Mouse (Mus musculus) intestine, postnatal 0 days (tissue): ENCODE results near the gene Rap1gap. TPM values are rescaled to one million over a fixed set of nuclear protein-coding genes. Genes with fewer than 3 reads are reported as not detected.

ENCODE experiments used
- ATAC-seq: fragments of 200-750 bp; cut with Nextera tagmentation; 2 replicates; pipeline ENCODE4 v1.8.0; 2017; ENCODE audit warnings: mild to moderate bottlenecking, moderate TSS enrichment, moderate library complexity
- H3K27ac ChIP-seq: fragments of 300-500 bp; sonication (generic); 2 replicates; pipeline ENCODE4 v1.5.1; 2014; ENCODE audit warnings: mild to moderate bottlenecking, low read depth, low read length, moderate library complexity
- H3K27me3 ChIP-seq: fragments of 300-500 bp; sonication (generic); replicated peaks from 2 replicates; pipeline ENCODE4 v1.6.1; 2014; ENCODE audit warnings: low read length, mixed read lengths; ENCODE audit not compliant: control insufficient read depth, insufficient read depth
- H3K36me3 ChIP-seq: fragments of 300-500 bp; sonication (generic); 2 replicates; pipeline ENCODE4 v1.6.1; 2014; ENCODE audit warnings: mild to moderate bottlenecking, moderate library complexity; ENCODE audit not compliant: control insufficient read depth, insufficient read depth
- H3K4me1 ChIP-seq: fragments of 300-500 bp; sonication (generic); replicated peaks from 2 replicates; pipeline ENCODE4 v1.6.1; 2014; ENCODE audit warnings: antibody characterized with exemption, low read length, mixed read lengths; ENCODE audit not compliant: control insufficient read depth, insufficient read depth
- H3K4me2 ChIP-seq: fragments of 300-500 bp; sonication (generic); replicated peaks from 2 replicates; pipeline ENCODE4 v1.6.1; 2014; ENCODE audit warnings: low read depth, mild to moderate bottlenecking, moderate library complexity
- H3K4me3 ChIP-seq: fragments of 300-500 bp; sonication (generic); 2 replicates; pipeline ENCODE4 v1.5.1; 2014; ENCODE audit warnings: low read depth, low read length
- H3K9ac ChIP-seq: fragments of 300-500 bp; sonication (generic); 2 replicates; pipeline ENCODE4 v1.6.1; 2014; ENCODE audit warnings: mild to moderate bottlenecking, low read depth, low read length
- H3K9me3 ChIP-seq: fragments of 300-500 bp; sonication (generic); 2 replicates; pipeline ENCODE4 v1.6.1; 2016; ENCODE audit warnings: mixed run types; ENCODE audit not compliant: control insufficient read depth
- CTCF ChIP-seq: sonication (generic); IDR thresholded peaks from 2 replicates; pipeline ENCODE4 v1.5.1; 2016; ENCODE audit warnings: low read depth, mild to moderate bottlenecking, control low read depth, antibody characterized with exemption, moderate library complexity
- WGBS: fragments of 180-500 bp; shearing (Covaris S2); extraction: QIAGEN DNeasy Blood & Tissue Kit; methylation state at CpG from one replicate; pipeline ENCODE4 v1.1.7; 2014; 5-methylcytosine and 5-hydroxymethylcytosine counted together
- polyA plus RNA-seq: library from polyadenylated mRNA; unstranded; fragments of >200 nt; fragmentation: Nextera tagmentation; extraction: Ambion mirVana; gene quantifications from 2 replicates; pipeline ENCODE4 v1.2.1, GENCODE M21; 2015

Gene Rap1gap
- polyA plus RNA-seq, 1 experiment from 2014 or later: 9.1 TPM

DNA sequence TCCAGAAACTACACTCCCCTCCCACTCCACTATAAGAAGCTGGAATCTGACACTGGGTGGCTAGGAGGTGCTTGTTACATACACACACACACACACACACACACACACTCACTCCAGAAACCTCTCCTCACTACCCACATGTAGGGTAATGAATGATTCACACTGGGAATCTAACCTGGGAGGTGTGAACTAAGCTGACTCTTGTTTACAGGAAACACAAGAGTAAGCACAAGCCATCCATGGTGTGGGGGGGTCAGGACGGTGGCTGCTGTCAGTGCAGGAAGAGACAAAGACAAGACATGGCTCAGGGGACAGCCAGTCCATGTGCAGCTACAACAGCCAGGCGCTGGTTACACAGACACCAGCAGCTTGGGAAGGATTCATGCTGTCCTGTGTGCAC is 89.9 kb downstream of the Rap1gap start:
- Histone ChIP-seq H3K9me3 (no peaks in the 10 kb centered on the region), H3K4me3 (no peak overlapping the region), H3K27ac (no peak overlapping the region), H3K4me1 (no peaks in the 10 kb centered on the region), H3K27me3 (no peaks in the 10 kb centered on the region), H3K36me3 (no peaks in the 10 kb centered on the region), H3K4me2 (no peak overlapping the region), H3K9ac (no peak overlapping the region)
- ATAC-seq: no peak
- WGBS: 79% methylated on average over 2 of the region's 2 CpGs
- TF ChIP-seq CTCF: no peak

DNA sequence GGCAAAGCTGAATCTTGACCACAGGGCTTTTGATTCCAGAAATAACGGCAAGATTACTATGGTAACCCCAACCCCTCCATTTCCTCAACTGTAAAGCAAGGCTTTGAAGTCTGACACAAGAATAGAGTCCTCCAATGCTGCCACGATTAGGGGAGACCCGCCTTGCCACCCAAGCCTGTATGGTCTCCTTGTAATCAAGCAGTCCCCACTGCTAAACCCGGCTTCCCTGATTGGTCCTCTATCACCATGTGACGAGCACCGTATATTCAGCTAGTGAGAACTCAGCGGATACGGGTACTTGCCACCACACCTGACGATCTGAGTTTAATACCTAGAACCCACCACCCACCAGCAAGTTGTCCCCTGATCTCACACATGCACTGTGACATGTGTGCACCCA is 98.4 kb downstream of the Rap1gap start:
- Histone ChIP-seq H3K4me1 (no peaks in the 10 kb centered on the region), H3K4me3 (no peak overlapping the region), H3K9ac (no peak overlapping the region), H3K27me3 (no peaks in the 10 kb centered on the region), H3K36me3 (no peaks in the 10 kb centered on the region), H3K9me3 (no peaks in the 10 kb centered on the region), H3K4me2 (no peak overlapping the region), H3K27ac (no peak overlapping the region)
- TF ChIP-seq CTCF: no peak
- ATAC-seq: no peak
- 88% methylated on average over 9 of the region's 9 CpGs for WGBS

GRCm38 (mm10) chr4:137763920-137764495 is 99.5 kb downstream of the Rap1gap start:
- Histone ChIP-seq H3K4me2 (no peak overlapping the region), H3K9me3 (no peaks in the 10 kb centered on the region), H3K4me1 (no peaks in the 10 kb centered on the region), H3K9ac (no peak overlapping the region), H3K4me3 (no peak overlapping the region), H3K27ac (no peak overlapping the region), H3K36me3 (no peaks in the 10 kb centered on the region), H3K27me3 (no peaks in the 10 kb centered on the region)
- no peak for TF ChIP-seq CTCF
- 52% methylated on average over 8 of the region's 8 CpGs for WGBS
- no peak for ATAC-seq

DNA sequence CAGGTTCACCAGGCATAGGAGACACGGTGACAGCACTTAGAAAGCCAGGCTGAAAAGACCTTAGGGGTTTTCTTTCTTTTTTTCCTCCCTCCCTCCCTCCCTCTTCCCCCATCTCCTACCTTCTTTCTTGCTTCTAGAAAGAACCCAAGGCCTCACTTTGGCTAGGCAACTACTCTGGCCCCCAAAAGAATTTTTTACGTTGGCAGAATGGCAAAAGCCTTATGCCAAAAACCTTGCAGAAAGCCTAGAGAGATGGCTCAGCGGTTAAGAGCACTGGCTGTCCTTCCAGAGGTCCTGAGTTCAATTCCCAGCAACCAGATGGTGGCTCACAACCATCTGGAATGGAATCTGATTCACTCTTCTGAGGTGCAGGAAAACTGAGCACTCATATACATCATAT is 100.1 kb downstream of the Rap1gap start:
- H3K9me3 ChIP-seq: no peaks in the 10 kb centered on the region
- no peak overlapping the region for H3K4me3 ChIP-seq
- no peak for TF ChIP-seq CTCF
- no peaks in the 10 kb centered on the region for H3K27me3 ChIP-seq
- WGBS: 71% methylated on average over 3 of the region's 3 CpGs
- H3K4me2 ChIP-seq: no peak overlapping the region
- no peak overlapping the region for H3K27ac ChIP-seq
- no peaks in the 10 kb centered on the region for H3K36me3 ChIP-seq
- no peak overlapping the region for H3K9ac ChIP-seq
- ATAC-seq: no peak
- no peaks in the 10 kb centered on the region for H3K4me1 ChIP-seq

DNA sequence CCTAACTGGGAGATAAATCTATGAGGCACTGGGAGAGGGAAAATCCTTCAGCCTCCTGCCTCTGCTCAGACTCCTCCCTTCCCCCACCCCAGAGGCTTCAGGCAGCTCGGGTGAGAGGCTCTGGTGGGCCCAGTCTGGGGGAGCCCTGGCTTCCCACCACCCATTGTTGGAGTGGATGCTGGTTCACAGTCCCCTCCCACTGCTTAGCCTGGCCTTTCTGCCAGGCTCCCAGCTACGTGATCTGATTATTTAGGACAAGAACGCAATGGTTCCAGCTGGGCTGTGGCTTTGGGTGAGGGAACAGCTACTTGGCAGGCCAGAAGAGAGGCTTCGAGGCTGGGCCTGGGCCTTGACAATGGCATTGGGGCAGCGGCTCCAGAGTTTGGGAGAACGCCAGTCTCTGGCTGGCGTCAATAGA is 101.0 kb downstream of the Rap1gap start:
- H3K36me3 ChIP-seq: no peaks in the 10 kb centered on the region
- 0 out of 2 replicates have a peak, but pooled peaks have one; percentile 9 for ATAC-seq
- H3K4me3 ChIP-seq: no peak overlapping the region
- no peaks in the 10 kb centered on the region for H3K27me3 ChIP-seq
- WGBS: 57% methylated on average over 7 of the region's 7 CpGs
- TF ChIP-seq CTCF: no peak
- no peak overlapping the region for H3K4me2 ChIP-seq
- H3K4me1 ChIP-seq: no peaks in the 10 kb centered on the region
- no peaks in the 10 kb centered on the region for H3K9me3 ChIP-seq
- H3K27ac ChIP-seq: no peak overlapping the region
- no peak overlapping the region for H3K9ac ChIP-seq

GRCm38 (mm10) chr4:137766365-137766764 is 101.8 kb downstream of the Rap1gap start:
- Histone ChIP-seq H3K4me3 (no peak overlapping the region), H3K4me2 (no peak overlapping the region), H3K36me3 (no peaks in the 10 kb centered on the region), H3K4me1 (no peaks in the 10 kb centered on the region), H3K27me3 (no peaks in the 10 kb centered on the region), H3K27ac (no peak overlapping the region), H3K9ac (no peak overlapping the region), H3K9me3 (no peaks in the 10 kb centered on the region)
- TF ChIP-seq CTCF: no peak
- 31% methylated on average over 5 of the region's 5 CpGs for WGBS
- ATAC-seq: no peak

GRCm38 (mm10) chr4:137768381-137768780 is 103.9 kb downstream of the Rap1gap start:
- Histone ChIP-seq H3K4me2 (no peak overlapping the region), H3K9me3 (no peaks in the 10 kb centered on the region), H3K9ac (no peak overlapping the region), H3K27me3 (no peaks in the 10 kb centered on the region), H3K4me3 (no peak overlapping the region), H3K36me3 (no peaks in the 10 kb centered on the region), H3K27ac (no peak overlapping the region), H3K4me1 (no peaks in the 10 kb centered on the region)
- WGBS: 92% methylated on average over 5 of the region's 5 CpGs
- no peak for TF ChIP-seq CTCF
- ATAC-seq: no peak
